Mouse (Mus musculus) neural tube, postnatal 0 days (tissue): ENCODE results near the gene Abhd17a. TPM values are rescaled to one million over a fixed set of nuclear protein-coding genes. Genes with fewer than 3 reads are reported as not detected.

ENCODE experiments used
- microRNA-seq: library from miRNA; unstranded; fragments of <30 nt; microRNA quantifications from one replicate; pipeline ENCODE4, GENCODE M21; 2016
- polyA plus RNA-seq: library from polyadenylated mRNA; unstranded; fragments of >200 nt; fragmentation: Nextera tagmentation; extraction: Ambion mirVana; gene quantifications from 2 replicates; pipeline ENCODE4 v1.2.1, GENCODE M21; 2015

Gene Abhd17a
- 231 and 233 TPM in 2 replicates for polyA plus RNA-seq

DNA sequence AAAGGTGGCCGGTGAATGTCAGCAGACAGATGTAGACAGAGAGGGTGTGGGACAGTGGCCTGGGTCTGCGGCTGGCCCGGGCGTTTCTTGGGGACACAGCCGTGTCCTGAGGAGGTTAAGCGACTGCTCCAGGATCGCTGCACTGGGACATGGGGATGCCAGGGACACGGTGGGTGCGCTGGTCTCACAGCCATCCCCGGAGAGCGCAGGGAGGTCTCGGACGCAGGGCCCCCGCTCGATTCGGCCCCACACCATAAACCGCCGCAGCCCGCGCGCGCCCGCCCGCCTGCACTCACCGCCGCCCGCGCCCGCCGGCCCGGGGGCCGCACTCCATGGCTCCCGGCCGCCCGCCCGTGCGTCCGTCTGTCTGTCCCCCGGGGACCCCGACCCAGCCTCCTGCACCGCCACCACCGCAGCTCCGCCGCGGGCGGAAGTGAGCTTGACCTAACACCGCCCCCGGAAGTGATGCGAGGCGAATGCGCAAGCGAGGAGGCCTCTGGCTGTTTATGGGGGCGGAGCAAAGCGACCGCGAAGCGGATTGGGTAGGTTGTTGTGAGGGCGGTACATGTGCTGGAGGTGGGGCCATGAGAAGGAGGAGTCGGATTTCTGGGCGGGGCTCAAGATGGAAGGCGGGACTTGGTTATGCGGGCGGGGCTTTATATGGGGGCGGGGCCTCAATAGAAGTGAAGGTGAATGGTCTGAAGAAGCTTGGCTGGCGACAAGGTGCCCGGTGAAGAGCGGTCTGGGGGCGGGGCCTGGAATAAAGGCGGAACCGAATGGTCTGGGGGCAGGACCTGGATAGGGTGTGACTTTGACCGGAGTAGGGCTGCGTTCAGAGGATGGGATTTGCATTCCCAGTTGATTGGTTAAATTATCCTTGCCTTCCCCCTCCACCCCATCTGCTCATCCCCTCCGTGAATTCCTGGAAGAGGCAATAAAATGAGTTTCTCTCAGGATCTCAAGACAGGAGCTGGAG lies at the start of gene Abhd17a:
Gene Abhd17a, minus strand, starts transcription at position 463 of the 976 bp plus-strand sequence.

DNA sequence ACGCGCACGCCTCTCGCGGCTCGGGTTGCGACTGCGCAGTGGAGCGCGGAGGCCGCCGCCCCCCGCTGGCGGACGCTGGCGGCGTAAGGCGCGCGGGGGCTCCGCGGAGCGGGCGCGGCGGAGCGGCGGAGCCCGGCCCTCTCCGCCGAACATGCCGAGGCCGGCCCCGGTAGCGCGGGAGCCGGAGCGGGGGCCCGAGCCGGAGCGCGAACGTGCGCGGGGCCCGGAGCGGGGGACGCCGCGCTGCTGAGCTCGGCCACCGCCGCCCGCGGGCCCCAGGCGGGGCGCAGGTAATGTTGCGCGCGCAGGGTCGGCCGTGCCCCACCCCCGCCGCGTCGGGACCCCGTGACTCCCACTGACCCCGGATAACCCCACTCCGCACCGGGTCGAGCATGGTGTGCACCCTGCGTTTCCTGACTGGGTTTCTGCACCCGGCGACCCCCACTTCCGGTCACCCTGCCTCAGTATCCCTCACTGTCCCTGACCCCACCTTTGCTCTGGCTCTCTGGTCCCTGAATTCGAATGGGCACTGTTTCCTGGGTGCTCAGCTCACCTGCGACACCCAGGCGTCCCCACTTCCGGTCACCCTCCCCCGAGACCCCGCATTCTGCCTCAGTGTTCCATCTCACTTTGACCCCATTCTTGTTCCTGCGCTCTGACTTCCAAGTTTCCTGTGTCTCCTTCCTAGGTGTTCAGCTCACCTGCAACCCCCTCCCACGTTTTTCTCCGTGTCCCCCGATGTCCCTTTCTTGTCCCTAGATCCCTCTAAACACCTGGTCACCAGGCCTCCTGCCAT lies 32.7 kb upstream of the Abhd17a start, which contains the start of gene Csnk1g2:
Gene Csnk1g2, plus strand, starts transcription at position 178 of the 796 bp plus-strand sequence.

DNA sequence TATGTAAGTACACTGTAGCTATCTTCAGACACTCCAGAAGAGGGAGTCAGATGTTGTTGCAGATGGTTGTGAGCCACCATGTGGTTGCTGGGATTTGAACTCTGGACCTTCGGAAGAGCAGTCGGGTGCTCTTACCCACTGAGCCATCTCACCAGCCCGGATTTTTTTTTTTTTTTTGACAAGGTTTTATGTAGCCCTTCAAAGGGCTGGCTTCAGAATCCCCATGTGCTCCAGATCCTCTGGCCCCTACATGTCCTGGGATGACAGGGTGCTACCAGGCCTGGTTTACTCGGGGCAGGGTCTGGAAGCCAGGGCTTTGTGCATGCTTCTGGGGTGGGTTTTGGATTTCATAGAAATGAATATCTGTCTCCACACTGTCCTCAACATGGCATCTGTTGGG lies 15.6 kb upstream of the Abhd17a start, which contains the start of gene Gm49322:
Gene Gm49322, plus strand, starts transcription at position 301 of the 400 bp plus-strand sequence.

DNA sequence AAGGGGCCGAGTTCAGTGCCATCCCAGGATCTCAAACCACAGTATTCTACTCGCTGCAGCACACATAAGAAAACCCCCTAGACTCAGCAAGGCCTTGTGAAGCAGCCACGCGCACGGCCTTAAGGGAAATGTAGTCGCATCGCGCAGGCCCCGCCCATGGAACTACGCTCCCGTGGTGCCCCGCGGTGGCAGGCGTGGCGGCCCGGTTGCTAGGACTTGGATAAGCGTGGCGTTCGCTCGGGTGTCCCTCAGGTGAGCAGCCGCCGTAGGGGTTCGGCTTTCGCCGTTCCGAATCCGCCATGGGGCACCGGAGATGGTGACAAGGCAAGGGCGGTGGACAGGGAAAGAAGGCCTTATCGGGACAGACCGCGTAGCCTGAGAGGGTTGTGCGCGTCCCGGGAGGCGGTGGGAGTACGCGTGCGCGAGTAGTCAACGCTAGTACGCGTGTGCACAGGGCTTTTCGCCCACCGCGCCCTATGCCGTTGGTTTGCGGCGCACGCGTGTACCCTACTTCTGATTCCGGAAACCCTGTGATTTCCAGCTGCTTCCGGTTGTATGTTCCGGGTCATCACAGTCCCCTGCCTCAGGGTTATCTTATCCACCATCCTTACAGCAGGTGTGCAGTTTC lies 12.7 kb upstream of the Abhd17a start, which contains the start of the genes Scamp4 and Adat3:
Gene Scamp4, plus strand, starts transcription at position 175 of the 628 bp plus-strand sequence.
Gene Adat3, plus strand, starts transcription at position 183 of the 628 bp plus-strand sequence.

DNA sequence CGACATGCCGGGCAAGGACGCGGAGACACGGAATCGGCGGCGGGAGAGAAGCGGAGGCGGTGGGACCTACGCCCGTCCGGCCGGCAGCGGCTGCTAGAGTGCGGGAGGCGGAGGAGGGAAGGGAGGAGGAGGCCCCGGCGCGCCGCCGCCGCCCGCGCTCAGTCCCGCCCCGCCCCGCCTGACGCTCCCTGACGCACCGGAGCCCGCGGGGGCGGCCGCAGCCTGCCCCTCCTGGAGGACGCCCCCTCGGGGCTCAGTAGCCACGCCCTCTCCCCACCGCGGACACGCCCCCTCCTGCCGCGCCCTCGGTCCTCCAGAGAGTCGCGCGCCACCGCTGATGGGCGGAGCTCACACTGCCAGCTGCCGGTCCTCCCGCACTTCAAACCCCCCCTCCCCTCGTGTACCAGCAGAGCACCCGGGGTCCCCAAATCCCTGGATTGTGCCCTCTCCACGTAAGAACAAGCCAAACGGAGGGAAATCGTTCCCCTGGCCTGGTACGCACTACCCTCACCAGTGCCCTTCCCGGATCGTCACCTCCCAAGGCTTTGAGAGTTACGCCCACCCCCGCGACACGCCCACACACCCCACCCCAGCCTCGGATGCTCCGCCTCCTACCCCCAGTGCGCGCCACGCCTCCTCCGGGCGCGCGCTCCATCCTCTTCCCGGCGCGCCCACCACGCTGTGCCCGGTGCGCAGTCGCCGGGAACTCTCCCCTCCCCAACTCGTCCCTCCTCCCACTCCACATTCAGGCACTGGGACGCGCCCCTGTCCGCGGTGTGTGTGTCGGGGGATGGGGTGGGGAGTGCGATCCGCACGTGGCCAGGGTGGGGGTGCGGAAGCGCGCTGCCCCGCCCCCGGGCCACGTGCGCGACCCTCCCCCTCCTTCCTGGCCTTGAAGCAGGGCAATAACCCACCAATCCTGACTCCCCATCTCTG lies 12.7 kb downstream of the Abhd17a start, which contains the start of gene Klf16:
Gene Klf16, minus strand, starts transcription at position 127 of the 936 bp plus-strand sequence.

DNA sequence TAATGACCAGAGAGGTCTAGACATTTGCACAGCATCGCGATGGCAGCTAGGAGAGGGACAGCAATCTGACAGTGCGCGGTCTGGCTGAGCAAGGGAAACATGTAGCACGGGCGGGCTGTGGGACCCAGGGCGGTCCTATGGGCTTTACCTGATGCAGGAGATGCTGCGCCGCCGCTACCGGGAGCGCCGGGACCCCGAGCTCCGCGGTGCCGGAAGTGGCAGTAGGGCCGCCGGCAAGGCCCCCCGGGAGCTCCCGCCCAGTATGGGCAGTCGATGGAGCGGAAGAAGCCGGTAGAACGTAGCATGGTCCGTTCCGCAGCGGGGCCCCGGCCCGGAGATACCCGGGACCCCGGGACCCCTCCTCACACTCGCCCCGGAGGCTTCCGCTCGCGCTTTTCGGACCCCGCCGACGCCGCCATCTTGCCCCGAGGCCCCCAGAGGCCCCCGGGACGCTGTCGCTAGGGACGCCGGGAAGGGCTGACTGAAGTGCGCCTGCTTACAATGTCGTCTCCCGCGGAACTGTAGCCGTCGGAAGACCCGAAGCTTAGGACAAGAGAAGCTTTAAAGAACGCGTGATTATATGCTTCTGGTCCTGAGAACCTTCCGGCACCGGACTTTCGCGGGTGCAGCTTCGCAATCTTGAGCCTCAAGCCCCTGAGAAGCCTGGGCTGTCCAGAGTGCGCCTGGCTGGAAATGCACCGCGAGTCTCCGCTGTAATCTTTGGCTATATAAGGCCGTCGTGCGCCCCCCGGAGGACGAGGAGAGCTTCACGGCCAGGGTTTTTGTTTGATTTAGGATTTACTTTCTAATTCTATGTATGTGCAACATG lies 28.8 kb downstream of the Abhd17a start, which contains the start of gene Rexo1:
Gene Rexo1, minus strand, starts transcription at position 445 of the 829 bp plus-strand sequence.

DNA sequence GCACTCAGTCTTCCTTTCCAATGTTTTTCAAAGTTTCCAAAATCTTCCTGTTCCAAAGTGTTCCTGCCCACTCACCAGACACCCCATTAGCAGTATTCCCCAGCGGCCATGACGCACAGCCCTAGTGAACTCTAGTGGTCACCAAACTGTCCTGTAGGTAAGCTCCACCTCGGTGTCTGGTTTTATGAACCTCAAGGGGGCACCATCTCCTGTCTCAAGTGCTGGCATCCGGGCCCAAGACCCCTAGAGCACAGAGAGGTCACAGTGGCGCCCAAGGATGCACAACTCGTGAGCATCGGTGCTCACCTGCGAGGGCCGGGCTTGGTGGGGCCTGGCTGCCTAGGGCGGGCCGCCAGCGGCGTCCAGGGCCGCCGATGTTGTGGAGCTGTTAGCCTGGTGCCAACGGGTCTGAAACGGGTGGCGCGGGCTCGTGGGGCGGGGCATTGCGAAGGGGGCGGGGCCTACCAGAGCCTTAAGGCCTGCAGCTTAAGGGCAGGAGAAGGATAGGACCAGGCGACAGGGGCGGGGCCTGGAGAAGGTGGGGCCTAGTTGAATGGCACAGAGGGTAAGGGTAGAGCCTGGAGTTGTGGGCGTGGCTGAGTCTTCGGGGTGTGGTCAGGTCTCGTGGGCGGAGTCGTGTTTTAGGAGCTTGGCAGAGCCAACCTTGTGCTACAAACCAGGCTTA lies 51.3 kb downstream of the Abhd17a start, which contains the start of gene Atp8b3:
Gene Atp8b3, minus strand, starts transcription at position 415 of the 685 bp plus-strand sequence.

Small RNA genes lying within 50 kb of the gene (microRNA-seq; reads per million reads assigned to microRNA genes)
- not detected for gene Mir6912

Other genes with a start within 250 kb of the Abhd17a start
- 3.5 and 4.6 TPM in 2 replicates for gene Adamtsl5, start 241.9 kb downstream of the Abhd17a start, polyA plus RNA-seq
- 8.5 and 8.6 TPM in 2 replicates for gene Plk5, start 233.9 kb downstream of the Abhd17a start, polyA plus RNA-seq
- gene Mex3d, start 202.7 kb downstream of the Abhd17a start, polyA plus RNA-seq, result 13.1 and 15.0 TPM in 2 replicates
- 161 and 183 TPM in 2 replicates for gene Mbd3, start 190.8 kb downstream of the Abhd17a start, polyA plus RNA-seq
- 1,108 and 1,127 TPM in 2 replicates for gene Uqcr11, start 183.5 kb downstream of the Abhd17a start, polyA plus RNA-seq
- gene Tcf3, start 156.7 kb downstream of the Abhd17a start, polyA plus RNA-seq, result 28.8 and 32.2 TPM in 2 replicates
- 0.34 and 0.56 TPM in 2 replicates for gene Onecut3, start 95.5 kb downstream of the Abhd17a start, polyA plus RNA-seq
- gene Atp8b3, start 51.2 kb downstream of the Abhd17a start, polyA plus RNA-seq, result 0.65 and 1.3 TPM in 2 replicates
- gene Rexo1, start 28.8 kb downstream of the Abhd17a start, polyA plus RNA-seq, result 23.8 and 28.1 TPM in 2 replicates
- 6.8 and 7.9 TPM in 2 replicates for gene Klf16, start 13.0 kb downstream of the Abhd17a start, polyA plus RNA-seq
- 73.3 and 73.4 TPM in 2 replicates for gene Scamp4, start 12.5 kb upstream of the Abhd17a start, polyA plus RNA-seq
- gene Adat3, start 12.5 kb upstream of the Abhd17a start, polyA plus RNA-seq, result 3.3 and 5.1 TPM in 2 replicates
- 1.1 and 1.5 TPM in 2 replicates for gene Gm49322, start 15.7 kb upstream of the Abhd17a start, polyA plus RNA-seq
- 97.4 and 99.0 TPM in 2 replicates for gene Csnk1g2, start 32.5 kb upstream of the Abhd17a start, polyA plus RNA-seq
- gene Btbd2, start 66.7 kb upstream of the Abhd17a start, polyA plus RNA-seq, result 115 and 116 TPM in 2 replicates
- 39.0 and 43.5 TPM in 2 replicates for gene Mknk2, start 87.8 kb upstream of the Abhd17a start, polyA plus RNA-seq
- 38.3 and 41.4 TPM in 2 replicates for gene Mob3a, start 111.6 kb upstream of the Abhd17a start, polyA plus RNA-seq
- 42.0 and 58.3 TPM in 2 replicates for gene Izumo4, start 111.8 kb upstream of the Abhd17a start, polyA plus RNA-seq
- gene Ap3d1, start 151.9 kb upstream of the Abhd17a start, polyA plus RNA-seq, result 107 and 110 TPM in 2 replicates
- 11.0 and 15.3 TPM in 2 replicates for gene Dot1l, start 164.9 kb upstream of the Abhd17a start, polyA plus RNA-seq
- gene Sf3a2, start 207.9 kb upstream of the Abhd17a start, polyA plus RNA-seq, result 44.2 and 49.1 TPM in 2 replicates
- 108 and 123 TPM in 2 replicates for gene Plekhj1, start 208.3 kb upstream of the Abhd17a start, polyA plus RNA-seq
- 0.21 and 0.27 TPM in 2 replicates for gene Amh, start 214.9 kb upstream of the Abhd17a start, polyA plus RNA-seq
- 2.4 and 2.7 TPM in 2 replicates for gene Jsrp1, start 223.2 kb upstream of the Abhd17a start, polyA plus RNA-seq
- 1,152 and 1,281 TPM in 2 replicates for gene Oaz1, start 236.3 kb upstream of the Abhd17a start, polyA plus RNA-seq